22 mouse cellular contexts compared by ENCODE assay signal in genomic region chr5:92621883-92622282, GRCm38 (mm10). TPM values are rescaled to one million over a fixed set of nuclear protein-coding genes. Genes with fewer than 3 reads are reported as not detected.
A peak's percentile ranks its signal among the peaks of the same experiment; 100 is the strongest.
DNase-seq lines count a peak whose midpoint lies in the region; ATAC-seq and TF ChIP-seq lines count a peak whose summit lies in the region.
"Had no signal": no experiment of that assay in that cellular context is flagged by ENCODE, and none has a peak within 500 bp of the region (broad histone marks: within the 10 kb centered on the region; RNA-seq: fewer than 3 reads in every experiment).

No protein-coding gene starts in this region.

- peak; percentile 14; the same call in 1 of the 2 replicates for ATAC-seq in lung, embryonic 15.5 days (ENCODE audit: borderline replicate concordance, extremely low read depth, low FRiP score, low TSS enrichment)
- peak; percentile 85 for ATAC-seq in lung, postnatal 0 days
- ATAC-seq: forebrain, embryonic 14.5 days; forebrain, embryonic 16.5 days had no signal

- H3K4me1 ChIP-seq in lung, embryonic 15.5 days = no peaks in the 10 kb centered on the region
- H3K4me1 ChIP-seq in lung, postnatal 0 days (ENCODE audit: insufficient read depth, low read depth, low read length) = no peaks in the 10 kb centered on the region
- no peaks in the 10 kb centered on the region for H3K4me1 ChIP-seq in lung, adult 2 months (ENCODE audit: control insufficient read depth, insufficient read depth, low read length)
- H3K4me1 ChIP-seq: embryonic facial prominence, embryonic 13.5 days; embryonic facial prominence, embryonic 15.5 days; forebrain, embryonic 10.5 days; forebrain, embryonic 12.5 days had no signal

- TF ChIP-seq EP300 in lung, postnatal 0 days (IDR thresholded peaks at IDR 0.05) = peak; percentile 50

- no peak overlapping the region for H3K4me2 ChIP-seq in lung, embryonic 15.5 days
- H3K4me2 ChIP-seq in lung, postnatal 0 days (replicated peaks; ENCODE audit: low read depth, low read length) = no peak overlapping the region
- H3K4me2 ChIP-seq: embryonic facial prominence, embryonic 13.5 days; embryonic facial prominence, embryonic 15.5 days; forebrain, embryonic 12.5 days had no signal

- DNase-seq in lung, postnatal 4 days = no peak
- DNase-seq in lung, postnatal 0 days (ENCODE audit: low spot score) = peak; percentile 67
- DNase-seq in lung, adult 2 months = no peak
- DNase-seq: adrenal gland, adult 2 months; adrenal gland, postnatal 10 days; adrenal gland, postnatal 25 days; cerebellum, adult 11 months; cerebellum, adult 18-20 months; cerebellum, adult 8-10 months; cerebellum, adult 9-11 months; cerebellum, postnatal 14 days; cerebellum, postnatal 36 days; embryo, embryonic 11 days had no signal

- no peak overlapping the region for H3K4me3 ChIP-seq in lung, embryonic 15.5 days
- no peak overlapping the region for H3K4me3 ChIP-seq in lung, postnatal 0 days (ENCODE audit: low read depth, low read length)
- H3K4me3 ChIP-seq in lung, adult 2 months (replicated peaks; ENCODE audit: extremely low read depth, low read depth, low read length) = no peak overlapping the region
- H3K4me3 ChIP-seq: embryonic facial prominence, embryonic 13.5 days; embryonic facial prominence, embryonic 15.5 days; erythroblast, embryonic 14.5 days; forebrain, embryonic 10.5 days; forebrain, embryonic 12.5 days had no signal

- H3K9ac ChIP-seq in lung, embryonic 15.5 days = no peak overlapping the region
- no peak overlapping the region for H3K9ac ChIP-seq in lung, postnatal 0 days (replicated peaks; ENCODE audit: low read depth)
- H3K9ac ChIP-seq: embryonic facial prominence, embryonic 13.5 days; embryonic facial prominence, embryonic 15.5 days; forebrain, embryonic 12.5 days had no signal

- no peaks in the 10 kb centered on the region for H3K36me3 ChIP-seq in lung, embryonic 15.5 days
- no peaks in the 10 kb centered on the region for H3K36me3 ChIP-seq in lung, postnatal 0 days (ENCODE audit: insufficient read depth, low read length)
- H3K36me3 ChIP-seq: embryonic facial prominence, embryonic 13.5 days; embryonic facial prominence, embryonic 15.5 days; forebrain, embryonic 10.5 days; forebrain, embryonic 12.5 days had no signal

- H3K9me3 ChIP-seq in lung, embryonic 15.5 days = no peaks in the 10 kb centered on the region
- H3K9me3 ChIP-seq in lung, postnatal 0 days (ENCODE audit: low read length) = no peaks in the 10 kb centered on the region
- H3K9me3 ChIP-seq: embryonic facial prominence, embryonic 13.5 days; embryonic facial prominence, embryonic 15.5 days had no signal

- 45% methylated on average over 5 of the region's 5 CpGs for WGBS in lung, embryonic 15.5 days
- 36% methylated on average over 5 of the region's 5 CpGs for WGBS in lung, postnatal 0 days
- 67% methylated on average over 5 of the region's 5 CpGs for WGBS in lung, adult 2 months

- no peak for TF ChIP-seq CTCF in lung, postnatal 0 days (IDR thresholded peaks at IDR 0.05)
- no peak for TF ChIP-seq CTCF in lung, adult 2 months (IDR thresholded peaks at IDR 0.05; ENCODE audit: insufficient read depth, low read length)

- TF ChIP-seq POLR2A in lung, adult 2 months (IDR thresholded peaks at IDR 0.05; ENCODE audit: borderline replicate concordance, extremely low read depth, low read depth, low read length) = no peak

- no peaks in the 10 kb centered on the region for H3K27me3 ChIP-seq in lung, embryonic 15.5 days
- H3K27me3 ChIP-seq in lung, postnatal 0 days (replicated peaks; ENCODE audit: insufficient read depth, low read length) = no peaks in the 10 kb centered on the region
- H3K27me3 ChIP-seq: embryonic facial prominence, embryonic 13.5 days; embryonic facial prominence, embryonic 15.5 days; forebrain, embryonic 12.5 days had no signal

- H3K27ac ChIP-seq in lung, embryonic 15.5 days = peak overlapping the region; percentile 63
- H3K27ac ChIP-seq in lung, postnatal 0 days (ENCODE audit: low read length) = no peak overlapping the region
- H3K27ac ChIP-seq: embryonic facial prominence, embryonic 13.5 days; embryonic facial prominence, embryonic 15.5 days; forebrain, embryonic 10.5 days; forebrain, embryonic 12.5 days had no signal

RNA-seq across cellular contexts. Expression of gene Stbd1, which starts 19.0 kb away (rescaled TPM):
- polyA plus RNA-seq in lung, embryonic 15.5 days (2015; fragmentation: Nextera tagmentation; extraction: Ambion mirVana) = 131 TPM in 2 replicates
- 121 and 127 TPM in 2 replicates for polyA plus RNA-seq in lung, postnatal 0 days (2015; fragmentation: Nextera tagmentation; extraction: Ambion mirVana)
- 9.7 and 12.9 TPM in 2 replicates for polyA plus RNA-seq in lung, adult 2 months (2012; rRNA removed)

RNA-seq across cellular contexts. Expression of gene Ccdc158, which starts 53.2 kb away (rescaled TPM):
- 2.1 and 2.5 TPM in 2 replicates for polyA plus RNA-seq in lung, embryonic 15.5 days (2015; fragmentation: Nextera tagmentation; extraction: Ambion mirVana)
- polyA plus RNA-seq in lung, postnatal 0 days (2015; fragmentation: Nextera tagmentation; extraction: Ambion mirVana) = 1.1 and 1.6 TPM in 2 replicates
- polyA plus RNA-seq in lung, adult 2 months (2012; rRNA removed) = 0.33 and 0.37 TPM in 2 replicates
- polyA plus RNA-seq: C2C12; erythroblast, embryonic 14.5 days had no signal
